Mouse (Mus musculus) neural tube, embryonic 13.5 days (tissue): ENCODE results near the gene Zc3hav1l. TPM values are rescaled to one million over a fixed set of nuclear protein-coding genes. Genes with fewer than 3 reads are reported as not detected.

Experiments used
- ATAC-seq: fragments of 200-750 bp; cut with Nextera tagmentation; 2 replicates; pipeline ENCODE4 v1.8.0; 2017; ENCODE audit warnings: low read depth, mild to moderate bottlenecking, moderate TSS enrichment, moderate library complexity
- H3K27ac ChIP-seq: fragments of 300-500 bp; sonication (generic); replicated peaks from 2 replicates; pipeline ENCODE4 v1.5.1; 2015; ENCODE audit warnings: moderate library complexity, mild to moderate bottlenecking, inconsistent platforms
- H3K27me3 ChIP-seq: fragments of 300-500 bp; sonication (generic); 2 replicates; pipeline ENCODE4 v1.6.1; 2015; ENCODE audit warnings: mild to moderate bottlenecking, inconsistent platforms
- H3K36me3 ChIP-seq: fragments of 300-500 bp; sonication (generic); 2 replicates; pipeline ENCODE4 v1.6.1; 2015; ENCODE audit warnings: mild to moderate bottlenecking, inconsistent platforms
- H3K4me1 ChIP-seq: fragments of 300-500 bp; sonication (generic); replicated peaks from 2 replicates; pipeline ENCODE4 v1.6.1; 2015; ENCODE audit warnings: inconsistent platforms
- H3K4me2 ChIP-seq: fragments of 300-500 bp; sonication (generic); 2 replicates; pipeline ENCODE4 v1.6.1; 2015; ENCODE audit warnings: inconsistent platforms, mild to moderate bottlenecking, moderate library complexity
- H3K4me3 ChIP-seq: fragments of 300-500 bp; sonication (generic); 2 replicates; pipeline ENCODE4 v1.5.1; 2015; ENCODE audit warnings: mild to moderate bottlenecking, inconsistent platforms
- H3K9ac ChIP-seq: fragments of 300-500 bp; sonication (generic); 2 replicates; pipeline ENCODE4 v1.6.1; 2015; ENCODE audit warnings: moderate library complexity, mild to moderate bottlenecking, inconsistent platforms
- H3K9me3 ChIP-seq: fragments of 300-500 bp; sonication (generic); 2 replicates; pipeline ENCODE4 v1.6.1; 2016; ENCODE audit warnings: inconsistent platforms
- WGBS: fragments of 180-500 bp; shearing (Covaris S2); methylation state at CpG from one replicate; pipeline ENCODE4 v1.1.7; 2015; 5-methylcytosine and 5-hydroxymethylcytosine counted together
- polyA plus RNA-seq: library from polyadenylated mRNA; unstranded; fragments of >200 nt; fragmentation: Nextera tagmentation; extraction: Ambion mirVana; gene quantifications from 2 replicates; pipeline ENCODE4 v1.2.1, GENCODE M21; 2015

The Zc3hav1l gene
- polyA plus RNA-seq, 1 experiment from 2014 or later = 9.9 TPM

DNA sequence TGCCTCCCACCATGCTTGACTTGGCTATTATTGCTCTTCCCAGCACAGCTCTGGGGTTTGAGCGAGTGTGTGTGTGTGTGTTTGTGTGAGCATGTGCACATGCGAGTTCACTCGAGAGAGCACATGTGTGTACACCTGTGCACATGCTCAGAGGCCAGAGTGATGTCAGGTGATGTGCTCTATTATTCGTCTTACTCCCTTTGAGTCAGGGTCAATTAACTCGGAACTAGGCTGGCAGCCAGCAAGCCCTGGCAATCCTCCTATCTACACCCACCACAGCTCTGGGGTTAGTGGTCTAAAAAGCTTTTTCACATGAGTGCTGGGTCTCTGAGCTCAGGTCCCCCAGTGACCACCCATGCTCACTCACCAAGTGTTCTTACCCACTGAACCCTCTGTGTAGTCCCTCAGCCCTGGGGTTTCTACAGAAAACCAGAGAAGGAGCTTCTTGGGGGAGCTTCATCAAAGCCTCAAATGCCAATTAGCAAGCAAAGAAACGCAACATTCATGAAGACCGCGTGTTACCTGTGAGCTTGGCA, 56.7 kb downstream of the Zc3hav1l start:
- Histone ChIP-seq H3K27ac (peak overlapping the region; percentile 18; the same call in 1 of the 2 replicates), H3K9ac (no peak overlapping the region), H3K4me1 (peaks cover 63% of the 10 kb centered on the region), H3K4me3 (no peak overlapping the region), H3K4me2 (no peak overlapping the region), H3K36me3 (no peaks in the 10 kb centered on the region), H3K9me3 (0 out of 2 replicates have a peak, but pooled peaks cover 3% of the 10 kb centered on the region), H3K27me3 (no peaks in the 10 kb centered on the region)
- WGBS = 74% methylated on average over 8 of the region's 8 CpGs
- ATAC-seq = peak; percentile 30; the same call in 1 of the 2 replicates

- H3K4me2 ChIP-seq = no peak overlapping the region
- no peaks in the 10 kb centered on the region for H3K27me3 ChIP-seq
- no peak overlapping the region for H3K4me3 ChIP-seq
- H3K4me1 ChIP-seq = peaks cover 57% of the 10 kb centered on the region
- no peak for ATAC-seq
- no peak overlapping the region for H3K9ac ChIP-seq
- 87% methylated on average over 4 of the region's 4 CpGs for WGBS
- no peak overlapping the region for H3K27ac ChIP-seq
- H3K36me3 ChIP-seq = no peaks in the 10 kb centered on the region
- H3K9me3 ChIP-seq = 0 out of 2 replicates have a peak, but pooled peaks cover 3% of the 10 kb centered on the region
Observed at GRCm38 (mm10) chr6:38241508-38241907, 57.6 kb downstream of the Zc3hav1l start.

DNA sequence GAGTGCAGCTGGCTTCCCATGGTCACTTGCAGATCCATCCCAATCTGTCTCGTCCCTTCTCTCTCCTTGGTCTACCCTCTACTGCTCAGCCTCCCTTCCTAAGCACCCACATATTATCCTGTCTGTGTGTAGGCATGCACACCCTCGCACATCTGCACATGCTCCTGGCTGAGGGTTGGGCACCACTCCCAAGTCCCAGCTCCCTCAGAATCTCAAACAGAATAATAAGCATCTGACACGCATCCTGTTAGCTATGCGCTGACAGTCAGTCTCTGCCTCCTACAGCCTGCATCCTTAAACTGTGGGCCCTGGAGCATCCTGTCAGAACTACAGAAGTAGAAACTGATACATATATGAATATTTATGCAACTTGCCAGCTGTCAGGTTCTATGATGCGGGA, 58.4 kb downstream of the Zc3hav1l start:
- Histone ChIP-seq H3K4me3 (no peak overlapping the region), H3K4me2 (no peak overlapping the region), H3K36me3 (no peaks in the 10 kb centered on the region), H3K9ac (no peak overlapping the region), H3K4me1 (peaks cover 56% of the 10 kb centered on the region), H3K27me3 (no peaks in the 10 kb centered on the region), H3K27ac (no peak overlapping the region), H3K9me3 (0 out of 2 replicates have a peak, but pooled peaks cover 3% of the 10 kb centered on the region)
- no peak for ATAC-seq
- WGBS = 86% methylated on average over 5 of the region's 5 CpGs

DNA sequence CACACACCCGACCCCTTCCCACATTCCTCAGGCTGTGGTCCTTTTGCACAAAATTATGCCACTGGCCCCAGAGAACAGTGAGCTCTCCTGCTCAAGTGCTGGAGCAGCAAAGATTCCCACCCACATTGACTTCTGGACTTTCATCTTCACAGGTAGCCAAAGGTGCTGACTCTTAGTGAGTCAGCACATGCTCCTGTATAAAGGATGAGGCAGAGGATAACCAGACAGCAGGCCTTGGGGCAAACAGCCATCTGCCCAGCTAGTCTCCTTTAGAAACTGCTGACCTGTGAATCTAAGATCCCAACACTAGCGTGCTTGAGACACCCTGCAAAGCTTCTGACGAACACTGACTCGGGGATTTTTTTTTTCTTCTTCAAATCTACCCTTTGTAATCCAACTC, 60.7 kb downstream of the Zc3hav1l start:
- Histone ChIP-seq H3K4me1 (peaks cover 37% of the 10 kb centered on the region), H3K4me3 (no peak overlapping the region), H3K4me2 (no peak overlapping the region), H3K27ac (no peak overlapping the region), H3K9me3 (0 out of 2 replicates have a peak, but pooled peaks cover 3% of the 10 kb centered on the region), H3K27me3 (no peaks in the 10 kb centered on the region), H3K36me3 (no peaks in the 10 kb centered on the region), H3K9ac (no peak overlapping the region)
- 80% methylated on average over 4 of the region's 4 CpGs for WGBS
- ATAC-seq = no peak

Other genes with a start within 250 kb of the Zc3hav1l start
- not detected in 2 replicates for gene Tmem213, start 190.0 kb downstream of the Zc3hav1l start, polyA plus RNA-seq
- gene Atp6v0a4, start 174.7 kb downstream of the Zc3hav1l start, polyA plus RNA-seq = 0.29 and 0.31 TPM in 2 replicates
- 14.6 and 15.4 TPM in 2 replicates for gene D630045J12Rik, start 45.2 kb downstream of the Zc3hav1l start, polyA plus RNA-seq
- 1.1 and 1.3 TPM in 2 replicates for gene Zc3hav1, start 55.3 kb upstream of the Zc3hav1l start, polyA plus RNA-seq
- gene Ttc26, start 82.2 kb upstream of the Zc3hav1l start, polyA plus RNA-seq = 6.4 and 7.2 TPM in 2 replicates
- 23.5 and 23.7 TPM in 2 replicates for gene Ubn2, start 134.7 kb upstream of the Zc3hav1l start, polyA plus RNA-seq
- 165 and 187 TPM in 2 replicates for gene Fmc1, start 234.2 kb upstream of the Zc3hav1l start, polyA plus RNA-seq